Mouse (Mus musculus) G1E (cell line): ENCODE measurements around the gene C2cd3.

Experiments used
- CTCF ChIP-seq: IDR thresholded peaks from 2 replicates; pipeline ENCODE4 v1.5.1; 2012; ENCODE audit warnings: low read depth, low read length, inconsistent platforms, mixed read lengths
- GATA1 ChIP-seq: IDR thresholded peaks from 2 replicates; pipeline ENCODE4 v1.6.1; 2012; ENCODE audit warnings: borderline replicate concordance, low read length, inconsistent platforms, mixed read lengths
- TAL1 ChIP-seq: conservative IDR thresholded peaks from 2 replicates; pipeline ENCODE4 v1.6.1; 2012; ENCODE audit warnings: low read depth, low read length, inconsistent platforms, mixed read lengths

- TF ChIP-seq TAL1 (no peak), CTCF (no peak), GATA1 (no peak)
Observed at GRCm38 (mm10) chr7:100464248-100464647, 92.2 kb downstream of the C2cd3 start.
